Mouse (Mus musculus): ENCODE data around the gene Arnt2. TPM values are rescaled to one million over a fixed set of nuclear protein-coding genes. Genes with fewer than 3 reads are reported as not detected.

Arnt2 gene
- polyA plus RNA-seq, 1 experiment from 2014 or later: 17.0 TPM

DNA sequence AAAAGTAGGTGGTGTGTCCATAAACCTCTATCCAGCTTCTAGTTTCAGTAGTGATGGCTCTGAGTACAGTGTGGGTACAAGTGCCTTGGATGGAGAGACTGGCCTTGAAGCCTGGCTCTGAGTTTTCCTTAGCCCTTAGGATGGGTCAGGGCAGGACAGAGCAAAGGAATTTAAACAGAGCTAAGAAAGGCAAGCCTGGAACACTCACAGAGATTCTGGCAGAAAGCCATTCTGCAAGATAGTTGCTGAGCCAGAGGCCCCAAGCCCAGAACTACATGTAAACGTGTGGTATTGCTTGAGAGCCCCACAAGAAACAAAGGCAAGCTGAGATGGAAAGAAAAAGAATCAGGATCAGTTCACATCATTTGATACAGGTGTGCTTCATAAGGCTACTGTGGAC lies 70.8 kb downstream of the Arnt2 start:
- Histone ChIP-seq H3K27ac (0 out of 2 replicates have a peak overlapping the region, but pooled peaks have one; percentile 33), H3K4me1 (peaks cover 31% of the 10 kb centered on the region), H3K27me3 (no peaks in the 10 kb centered on the region), H3K4me3 (no peak overlapping the region), H3K36me3 (peaks cover 21% of the 10 kb centered on the region), H3K9me3 (peaks cover 6% of the 10 kb centered on the region; the same call in 1 of the 2 replicates), H3K9ac (no peak overlapping the region), H3K4me2 (no peak overlapping the region)
- ATAC-seq (ENCODE audit: insufficient number of reproducible peaks, insufficient read depth, low FRiP score, low TSS enrichment, low read depth): no peak
- 47% methylated on average over 1 of the region's 1 CpGs for WGBS

DNA sequence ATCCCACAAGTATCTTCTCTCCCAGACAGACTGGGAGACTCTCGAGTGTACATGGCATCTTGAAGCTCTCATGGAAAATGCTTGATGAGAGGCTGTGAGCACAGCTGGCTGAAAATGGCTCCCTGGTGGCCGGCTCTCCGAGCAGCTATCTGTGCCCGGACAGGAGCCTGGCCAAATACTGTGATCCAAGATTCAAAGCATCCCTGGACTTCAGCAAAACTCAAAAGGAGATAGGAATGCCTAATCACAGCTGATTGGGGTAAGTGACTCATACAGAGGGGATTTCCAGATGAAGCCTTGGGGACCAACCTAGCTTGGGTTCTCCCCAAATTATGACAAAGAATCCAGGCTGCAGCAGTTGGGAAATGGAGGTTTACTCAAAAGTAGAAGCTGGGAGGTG lies 72.2 kb downstream of the Arnt2 start:
- H3K27me3 ChIP-seq: no peaks in the 10 kb centered on the region
- no peaks in the 10 kb centered on the region for H3K9me3 ChIP-seq
- no peak for ATAC-seq (ENCODE audit: insufficient number of reproducible peaks, insufficient read depth, low FRiP score, low TSS enrichment, low read depth)
- no peak overlapping the region for H3K9ac ChIP-seq
- H3K36me3 ChIP-seq: peaks cover 7% of the 10 kb centered on the region
- H3K4me1 ChIP-seq: peaks cover 41% of the 10 kb centered on the region
- no peak overlapping the region for H3K4me3 ChIP-seq
- H3K27ac ChIP-seq: no peak overlapping the region
- no peak overlapping the region for H3K4me2 ChIP-seq
- 79% methylated on average over 4 of the region's 4 CpGs for WGBS

DNA sequence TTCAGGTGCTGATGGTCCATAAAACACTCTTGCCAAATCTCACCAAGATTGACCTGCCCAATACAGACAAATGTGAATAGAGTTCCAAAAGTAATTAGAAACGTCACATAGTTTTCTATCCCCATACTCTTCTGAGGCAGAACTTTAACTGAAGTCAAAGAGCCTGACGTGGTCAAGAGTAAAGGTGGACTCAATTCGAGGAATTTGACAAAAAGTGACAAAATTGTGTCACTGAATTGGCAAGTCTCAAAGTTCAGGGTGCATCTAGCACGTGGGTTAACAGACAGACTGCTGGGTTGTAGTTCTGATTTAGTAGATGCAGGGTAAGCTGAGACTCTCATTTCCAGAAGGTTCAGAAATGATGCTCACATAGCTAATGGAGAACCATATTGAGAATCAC lies 73.1 kb downstream of the Arnt2 start:
- 90% methylated on average over 4 of the region's 4 CpGs for WGBS
- H3K4me1 ChIP-seq: peaks cover 50% of the 10 kb centered on the region
- H3K4me2 ChIP-seq: no peak overlapping the region
- no peak overlapping the region for H3K4me3 ChIP-seq
- ATAC-seq (ENCODE audit: insufficient number of reproducible peaks, insufficient read depth, low FRiP score, low TSS enrichment, low read depth): no peak
- H3K27ac ChIP-seq: peak overlapping the region; percentile 48; the same call in 1 of the 2 replicates
- H3K9me3 ChIP-seq: no peaks in the 10 kb centered on the region
- no peaks in the 10 kb centered on the region for H3K27me3 ChIP-seq
- H3K36me3 ChIP-seq: peaks cover 5% of the 10 kb centered on the region; the same call in 1 of the 2 replicates
- no peak overlapping the region for H3K9ac ChIP-seq

DNA sequence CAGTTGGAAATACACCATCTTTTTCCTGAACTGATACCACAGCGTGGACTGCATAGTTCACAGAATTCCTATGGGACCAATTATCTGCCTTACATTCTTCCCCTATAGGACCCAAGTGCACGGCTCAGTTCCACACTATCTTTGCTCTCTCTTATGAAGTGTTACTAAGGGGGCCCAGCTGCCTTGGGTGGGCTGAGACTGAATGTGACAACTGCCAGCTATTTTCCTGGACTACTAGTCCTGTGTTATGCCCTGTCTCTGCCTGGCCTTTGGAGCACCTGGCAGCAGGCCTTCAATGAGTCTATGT lies 73.4 kb downstream of the Arnt2 start:
- ATAC-seq (ENCODE audit: insufficient number of reproducible peaks, insufficient read depth, low FRiP score, low TSS enrichment, low read depth): 0 out of 2 replicates have a peak, but pooled peaks have one; percentile 26
- H3K4me1 ChIP-seq: peaks cover 52% of the 10 kb centered on the region

DNA sequence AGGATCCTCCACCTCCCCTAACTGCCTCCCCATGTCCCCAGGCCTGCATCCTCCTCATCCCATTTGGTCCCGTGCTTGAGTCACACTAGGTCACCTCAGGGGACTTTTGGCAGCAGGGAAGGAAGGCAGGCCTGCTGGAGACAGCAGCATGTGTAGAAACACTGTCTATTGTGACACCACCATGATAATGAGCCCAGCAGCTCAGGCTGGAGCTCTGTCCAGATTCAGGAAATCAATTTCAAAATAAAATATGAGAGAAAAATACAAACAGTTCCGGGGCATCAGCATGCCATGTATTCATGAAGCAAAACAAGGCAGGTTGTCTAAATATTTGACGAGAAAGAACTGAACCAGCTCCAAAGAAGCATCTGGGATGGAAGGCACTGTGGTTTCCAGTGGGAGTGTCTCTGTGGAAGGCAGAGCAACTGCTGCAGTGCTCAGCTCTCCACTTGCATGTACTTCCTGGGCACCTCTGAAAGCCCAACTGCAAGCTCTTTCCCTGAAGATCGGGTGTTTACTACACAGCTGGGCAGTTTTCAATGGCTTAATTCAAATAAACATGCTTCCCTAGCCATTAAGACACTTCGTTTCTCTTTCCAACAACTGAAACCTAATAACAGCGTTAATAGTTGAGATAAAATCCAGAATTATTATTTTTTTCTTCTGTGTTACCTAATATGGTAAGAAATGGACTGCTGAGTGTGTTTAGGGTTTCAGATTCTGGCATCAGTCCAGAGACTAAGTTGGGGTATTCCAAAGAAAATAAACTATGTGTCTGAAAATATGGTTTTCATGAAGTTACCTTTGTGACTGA lies 74.0 kb downstream of the Arnt2 start:
- Histone ChIP-seq H3K4me1 (peaks cover 54% of the 10 kb centered on the region), H3K36me3 (peaks cover 7% of the 10 kb centered on the region; the same call in 1 of the 2 replicates), H3K4me3 (no peak overlapping the region), H3K9me3 (no peaks in the 10 kb centered on the region), H3K9ac (no peak overlapping the region), H3K27me3 (no peaks in the 10 kb centered on the region), H3K27ac (peak overlapping the region; percentile 66; the same call in 1 of the 2 replicates), H3K4me2 (no peak overlapping the region)
- WGBS: 47% methylated on average over 6 of the region's 6 CpGs
- ATAC-seq (ENCODE audit: insufficient number of reproducible peaks, insufficient read depth, low FRiP score, low TSS enrichment, low read depth): no peak

More for the DNA sequence above, 73.4 kb downstream of the Arnt2 start:
- no peak overlapping the region for H3K4me3 ChIP-seq
- WGBS: 31% methylated on average over 2 of the region's 2 CpGs
- H3K27me3 ChIP-seq: no peaks in the 10 kb centered on the region
- peaks cover 5% of the 10 kb centered on the region; the same call in 1 of the 2 replicates for H3K36me3 ChIP-seq
- H3K4me2 ChIP-seq: no peak overlapping the region
- no peak overlapping the region for H3K9ac ChIP-seq
- H3K27ac ChIP-seq: peak overlapping the region; percentile 48; the same call in 1 of the 2 replicates
- H3K9me3 ChIP-seq: no peaks in the 10 kb centered on the region

DNA sequence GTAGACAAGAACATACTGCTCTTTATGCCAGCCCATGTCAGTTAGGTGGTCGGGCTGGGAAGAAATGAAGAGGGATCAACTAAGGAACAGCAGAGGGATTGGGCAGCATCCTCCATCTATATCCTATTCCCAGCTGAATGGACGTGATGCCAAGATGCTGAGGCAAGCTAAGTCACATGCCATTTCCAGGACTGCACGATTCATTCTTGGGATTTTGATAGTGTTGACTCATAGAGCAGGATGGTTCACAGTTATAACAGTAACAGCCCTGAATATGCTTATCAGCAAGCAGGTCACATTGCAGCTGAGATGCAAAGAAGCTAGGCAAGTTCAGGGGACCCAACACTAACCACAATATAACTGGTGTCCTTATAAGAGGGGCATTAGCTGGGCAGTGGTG lies 76.0 kb downstream of the Arnt2 start:
- H3K27ac ChIP-seq: 0 out of 2 replicates have a peak overlapping the region, but pooled peaks have one; percentile 62
- no peak overlapping the region for H3K9ac ChIP-seq
- WGBS: 91% methylated on average over 3 of the region's 3 CpGs
- no peak overlapping the region for H3K4me2 ChIP-seq
- H3K27me3 ChIP-seq: no peaks in the 10 kb centered on the region
- H3K36me3 ChIP-seq: peaks cover 5% of the 10 kb centered on the region; the same call in 1 of the 2 replicates
- no peaks in the 10 kb centered on the region for H3K9me3 ChIP-seq
- ATAC-seq (ENCODE audit: insufficient number of reproducible peaks, insufficient read depth, low FRiP score, low TSS enrichment, low read depth): no peak
- H3K4me3 ChIP-seq: no peak overlapping the region
- peaks cover 61% of the 10 kb centered on the region for H3K4me1 ChIP-seq

DNA sequence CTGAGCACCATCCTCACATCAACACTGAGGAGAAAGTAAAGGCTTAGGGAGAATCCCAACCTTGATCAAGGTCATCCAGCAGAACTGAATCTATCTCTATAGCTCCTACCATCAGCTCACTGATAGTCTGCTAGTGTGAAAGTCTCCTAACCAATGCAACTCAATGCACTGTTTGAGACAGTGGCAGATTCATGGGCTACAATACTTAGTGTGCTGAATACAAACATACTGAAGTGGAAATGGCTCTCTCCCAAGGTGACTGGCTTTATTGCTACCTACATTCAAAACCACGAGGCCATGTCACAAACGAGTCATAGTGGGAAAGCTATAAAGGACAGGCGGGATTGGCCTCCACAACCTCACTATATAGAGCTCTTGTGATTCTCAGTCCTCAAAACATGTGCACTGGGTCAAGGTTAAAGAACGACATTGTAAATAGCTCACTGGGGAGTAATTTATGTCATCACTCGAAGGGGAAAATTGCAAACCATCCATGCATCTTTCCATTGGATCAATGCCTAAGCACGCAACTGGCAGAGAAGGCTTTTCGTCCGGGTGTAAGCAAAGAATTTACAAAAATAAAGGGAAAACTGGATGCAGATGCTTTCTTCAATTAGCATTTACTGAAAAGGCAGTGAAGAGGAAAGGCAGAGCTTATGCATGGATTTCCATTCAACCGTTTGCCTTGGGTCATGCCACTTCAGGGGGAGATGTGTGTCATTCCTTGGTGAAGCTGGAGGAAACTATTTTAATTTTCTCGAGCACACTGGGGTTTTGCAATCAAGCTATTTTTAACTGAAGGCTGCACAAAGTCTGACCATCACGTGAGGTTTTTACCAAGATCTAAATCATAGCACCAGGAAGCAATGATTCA lies 77.4 kb downstream of the Arnt2 start:
- H3K27ac ChIP-seq: peak overlapping the region; percentile 62
- H3K4me2 ChIP-seq: no peak overlapping the region
- H3K36me3 ChIP-seq: 0 out of 2 replicates have a peak, but pooled peaks cover 6% of the 10 kb centered on the region
- ATAC-seq (ENCODE audit: insufficient number of reproducible peaks, insufficient read depth, low FRiP score, low TSS enrichment, low read depth): no peak
- H3K4me3 ChIP-seq: no peak overlapping the region
- H3K9me3 ChIP-seq: no peaks in the 10 kb centered on the region
- WGBS: 43% methylated on average over 11 of the region's 11 CpGs
- no peak overlapping the region for H3K9ac ChIP-seq
- H3K4me1 ChIP-seq: peaks cover 62% of the 10 kb centered on the region
- H3K27me3 ChIP-seq: no peaks in the 10 kb centered on the region

DNA sequence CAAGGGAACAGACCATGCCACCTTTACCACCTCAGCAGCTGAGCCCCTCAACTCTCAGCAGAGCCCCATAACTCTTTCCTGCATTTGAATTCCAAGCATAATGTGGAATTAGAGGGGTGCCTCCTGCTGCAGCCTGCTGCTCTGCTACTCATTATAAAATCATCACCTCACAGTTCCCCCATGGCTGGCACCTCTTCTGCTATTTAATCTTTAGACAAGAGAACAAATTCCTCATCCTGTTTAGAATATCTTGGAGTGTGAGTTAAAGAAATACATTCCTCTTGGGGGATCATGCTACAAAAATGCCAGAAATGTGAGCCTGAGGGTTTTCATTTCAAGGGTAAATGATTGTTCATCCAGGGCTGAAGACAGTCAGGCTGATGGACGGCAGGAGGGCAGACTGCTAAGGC lies 80.8 kb downstream of the Arnt2 start:
- no peak for ATAC-seq (ENCODE audit: insufficient number of reproducible peaks, insufficient read depth, low FRiP score, low TSS enrichment, low read depth)
- 10% methylated on average over 1 of the region's 1 CpGs for WGBS
- H3K27ac ChIP-seq: 0 out of 2 replicates have a peak overlapping the region, but pooled peaks have one; percentile 22
- H3K9me3 ChIP-seq: no peaks in the 10 kb centered on the region
- H3K4me2 ChIP-seq: no peak overlapping the region
- H3K36me3 ChIP-seq: 0 out of 2 replicates have a peak, but pooled peaks cover 9% of the 10 kb centered on the region
- peaks cover 48% of the 10 kb centered on the region for H3K4me1 ChIP-seq
- no peak overlapping the region for H3K4me3 ChIP-seq
- no peak overlapping the region for H3K9ac ChIP-seq
- H3K27me3 ChIP-seq: no peaks in the 10 kb centered on the region

DNA sequence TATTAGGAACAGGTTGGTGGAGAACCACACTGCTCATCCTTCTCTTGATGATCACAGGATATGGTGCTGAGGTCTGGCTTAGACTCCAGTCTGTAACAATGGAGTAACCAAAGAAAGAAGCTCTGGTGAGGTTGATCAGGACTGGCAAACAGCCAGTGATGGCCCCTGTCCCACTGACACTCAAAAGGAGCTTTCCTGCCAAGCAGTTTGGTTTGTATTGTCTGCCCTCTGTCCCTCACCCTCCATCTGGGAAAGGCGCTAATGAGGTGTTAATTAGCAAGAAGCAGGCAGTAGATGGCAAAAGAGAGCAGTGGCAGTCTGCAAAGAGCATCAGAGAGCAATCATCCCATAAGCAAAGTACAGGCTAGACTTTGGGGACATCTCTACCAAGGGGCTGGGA lies 81.2 kb downstream of the Arnt2 start:
- Histone ChIP-seq H3K4me1 (peaks cover 47% of the 10 kb centered on the region), H3K9ac (no peak overlapping the region), H3K36me3 (0 out of 2 replicates have a peak, but pooled peaks cover 9% of the 10 kb centered on the region), H3K4me3 (no peak overlapping the region), H3K27ac (0 out of 2 replicates have a peak overlapping the region, but pooled peaks have one; percentile 22), H3K4me2 (no peak overlapping the region), H3K9me3 (no peaks in the 10 kb centered on the region), H3K27me3 (no peaks in the 10 kb centered on the region)
- ATAC-seq (ENCODE audit: insufficient number of reproducible peaks, insufficient read depth, low FRiP score, low TSS enrichment, low read depth): no peak
- WGBS: 58% methylated on average over 1 of the region's 1 CpGs

DNA sequence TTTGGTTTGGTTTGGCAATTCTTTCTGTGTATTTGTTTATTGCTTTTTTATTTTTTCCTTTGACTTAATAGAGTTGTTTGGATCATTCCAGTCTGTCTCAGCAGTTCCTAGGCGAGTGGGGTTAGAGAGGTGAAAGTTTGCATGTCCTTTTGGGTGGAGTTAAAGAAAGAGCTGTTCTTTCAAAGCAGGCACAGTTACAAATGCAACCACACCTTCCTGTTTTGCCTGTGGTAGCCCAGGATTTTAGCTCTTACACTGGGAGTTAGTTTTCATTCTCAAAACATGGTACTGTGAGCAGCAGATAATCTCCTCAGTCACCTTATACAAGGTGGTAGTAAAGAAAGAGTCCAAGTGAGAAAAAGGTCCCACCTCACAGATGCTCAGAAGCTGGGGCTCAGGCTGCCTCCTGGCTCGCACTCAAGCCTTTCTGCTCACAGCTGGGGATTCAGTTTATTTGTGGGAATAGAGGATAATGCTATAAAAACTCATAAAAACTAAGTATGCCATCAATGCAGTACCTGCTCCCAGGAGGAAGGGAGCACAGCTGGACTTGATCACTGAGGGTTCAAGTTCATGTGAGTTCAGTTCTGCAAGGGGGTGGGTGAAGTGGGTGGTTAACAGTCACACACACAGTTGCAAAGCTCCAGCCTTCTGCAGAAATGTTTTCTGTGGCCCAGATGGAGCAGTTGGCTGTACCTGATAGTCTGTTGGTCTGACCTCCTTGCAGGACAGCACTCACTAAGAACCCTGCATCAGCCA lies 84.2 kb downstream of the Arnt2 start:
- H3K9me3 ChIP-seq: no peaks in the 10 kb centered on the region
- no peak overlapping the region for H3K9ac ChIP-seq
- H3K27ac ChIP-seq: no peak overlapping the region
- ATAC-seq (ENCODE audit: insufficient number of reproducible peaks, insufficient read depth, low FRiP score, low TSS enrichment, low read depth): no peak
- no peak overlapping the region for H3K4me2 ChIP-seq
- no peaks in the 10 kb centered on the region for H3K27me3 ChIP-seq
- 0 out of 2 replicates have a peak, but pooled peaks cover 5% of the 10 kb centered on the region for H3K36me3 ChIP-seq
- peaks cover 22% of the 10 kb centered on the region for H3K4me1 ChIP-seq
- WGBS: 68% methylated on average over 2 of the region's 2 CpGs
- H3K4me3 ChIP-seq: no peak overlapping the region

DNA sequence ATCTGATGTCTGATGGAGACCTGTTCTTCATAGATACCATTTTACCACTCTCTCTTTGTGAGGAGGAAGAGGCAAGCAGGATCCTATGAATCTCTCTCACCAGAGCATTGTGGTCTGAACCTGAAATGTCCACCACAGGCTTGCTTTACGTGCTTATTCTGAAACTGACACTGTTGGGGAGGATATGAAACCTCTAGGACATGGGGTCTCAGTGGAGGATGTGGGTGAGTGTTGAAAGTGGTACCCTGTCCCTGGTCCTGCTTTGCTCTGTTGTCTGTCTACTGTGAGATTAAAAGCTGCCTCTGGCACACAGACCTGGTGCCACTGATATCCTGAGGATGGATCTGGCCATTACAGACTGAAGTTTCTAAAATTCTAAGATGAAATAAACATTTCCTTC lies 88.4 kb downstream of the Arnt2 start:
- no peaks in the 10 kb centered on the region for H3K9me3 ChIP-seq
- H3K4me2 ChIP-seq: no peak overlapping the region
- 0 out of 2 replicates have a peak, but pooled peaks cover 5% of the 10 kb centered on the region for H3K4me1 ChIP-seq
- WGBS: 82% methylated on average over 1 of the region's 1 CpGs
- H3K27ac ChIP-seq: no peak overlapping the region
- H3K4me3 ChIP-seq: no peak overlapping the region
- H3K27me3 ChIP-seq: no peaks in the 10 kb centered on the region
- ATAC-seq (ENCODE audit: insufficient number of reproducible peaks, insufficient read depth, low FRiP score, low TSS enrichment, low read depth): no peak
- no peaks in the 10 kb centered on the region for H3K36me3 ChIP-seq
- H3K9ac ChIP-seq: no peak overlapping the region

All from embryonic facial prominence, embryonic 13.5 days (tissue).